16 mouse cellular contexts compared by ENCODE assay signal in genomic region chr7:93123936-93124335, GRCm38 (mm10). TPM values are rescaled to one million over a fixed set of nuclear protein-coding genes. Genes with fewer than 3 reads are reported as not detected.
DNase-seq lines count a peak whose midpoint lies in the region; ATAC-seq and TF ChIP-seq lines count a peak whose summit lies in the region.
"Had no signal": no experiment of that assay in that cellular context is flagged by ENCODE, and none has a peak within 500 bp of the region (broad histone marks: within the 10 kb centered on the region; RNA-seq: fewer than 3 reads in every experiment).

No protein-coding gene starts in this region.

- H3K27me3 ChIP-seq in heart, postnatal 0 days (ENCODE audit: control insufficient read depth, insufficient read depth, low read length): no peaks in the 10 kb centered on the region
- H3K27me3 ChIP-seq: forebrain, embryonic 15.5 days; megakaryocyte, embryonic 14.5 days; neural tube, embryonic 13.5 days had no signal

- H3K9ac ChIP-seq in heart, postnatal 0 days (replicated peaks; ENCODE audit: low read depth, low read length): no peak overlapping the region
- H3K9ac ChIP-seq: forebrain, embryonic 15.5 days; neural tube, embryonic 13.5 days had no signal

- H3K4me1 ChIP-seq in heart, postnatal 0 days (ENCODE audit: control insufficient read depth, insufficient read depth): no peaks in the 10 kb centered on the region
- H3K4me1 ChIP-seq: forebrain, embryonic 15.5 days; megakaryocyte, embryonic 14.5 days; neural tube, embryonic 13.5 days had no signal

- TF ChIP-seq CTCF in heart, postnatal 0 days (IDR thresholded peaks at IDR 0.05; ENCODE audit: low read depth): peak; percentile 58

- no peak overlapping the region for H3K4me2 ChIP-seq in heart, postnatal 0 days (ENCODE audit: low read depth, low read length)
- H3K4me2 ChIP-seq: forebrain, embryonic 15.5 days; liver, embryonic 11.5 days; neural tube, embryonic 13.5 days had no signal

- H3K36me3 ChIP-seq in heart, postnatal 0 days (replicated peaks; ENCODE audit: control insufficient read depth, insufficient read depth, low read length): no peaks in the 10 kb centered on the region
- H3K36me3 ChIP-seq: forebrain, embryonic 15.5 days; neural tube, embryonic 13.5 days had no signal

- H3K4me3 ChIP-seq in heart, postnatal 0 days (ENCODE audit: low read depth, low read length): no peak overlapping the region
- H3K4me3 ChIP-seq: forebrain, embryonic 15.5 days; megakaryocyte, embryonic 14.5 days; neural tube, embryonic 13.5 days had no signal

- H3K27ac ChIP-seq in heart, postnatal 0 days (ENCODE audit: low read depth): no peak overlapping the region
- H3K27ac ChIP-seq: forebrain, embryonic 15.5 days; neural tube, embryonic 13.5 days had no signal

- no peak for TF ChIP-seq EP300 in heart, postnatal 0 days (IDR thresholded peaks at IDR 0.05; ENCODE audit: low read depth)

- WGBS in heart, postnatal 0 days: 52% methylated on average over 1 of the region's 1 CpGs

- ATAC-seq in heart, postnatal 0 days (ENCODE audit: insufficient read depth, low read depth): no peak
- ATAC-seq: forebrain, embryonic 15.5 days had no signal

- DNase-seq in heart, postnatal 0 days (ENCODE audit: low spot score): no peak
- DNase-seq in heart, adult 11 months: no peak
- DNase-seq in right cerebral cortex, postnatal 10 days (ENCODE audit: low spot score in 2 of 2): peak; percentile 22 to 30
- DNase-seq in right cerebral cortex, postnatal 25 days: no peak
- DNase-seq in cerebellum, adult 8-10 months: peak; percentile 35
- DNase-seq in spleen, postnatal 4 days (ENCODE audit: low spot score in 2 of 2): no peak
- no peak for DNase-seq in kidney, postnatal 4 days
- DNase-seq in neural tube, embryonic 10.5 days (ENCODE audit: extremely low spot score, low spot score): no peak
- DNase-seq: adrenal gland, postnatal 10 days; kidney, adult 18-20 months; layer of hippocampus, postnatal 36 days; right cerebral cortex, postnatal 4 days had no signal

- H3K9me3 ChIP-seq in heart, postnatal 0 days (replicated peaks; ENCODE audit: control insufficient read depth, low read length): no peaks in the 10 kb centered on the region
- H3K9me3 ChIP-seq: forebrain, embryonic 15.5 days; megakaryocyte, embryonic 14.5 days; neural tube, embryonic 13.5 days had no signal

RNA-seq across cellular contexts. Expression of gene Fam181b, which starts 44.3 kb away (rescaled TPM):
- 6.0 and 7.5 TPM in 2 replicates for total RNA-seq in heart, postnatal 0 days (2014; rRNA removed; ENCODE audit: low replicate concordance)
- 3.0 and 3.5 TPM in 2 replicates for polyA plus RNA-seq in heart, postnatal 0 days (2015; fragmentation: Nextera tagmentation; extraction: Ambion mirVana)

Comparison
In these comparisons a context has a peak if more than half of its experiments do, and no peak if none do; other contexts are left out.
1. DNase-seq: peak in right cerebral cortex, postnatal 10 days (2 of 2) and cerebellum, adult 8-10 months (single experiment); none in heart, postnatal 0 days (single experiment), heart, adult 11 months (single experiment), right cerebral cortex, postnatal 25 days (single experiment), spleen, postnatal 4 days (0 of 2), kidney, postnatal 4 days (0 of 2) and neural tube, embryonic 10.5 days (single experiment).